Mouse (Mus musculus): ENCODE measurements around the gene Ier5l. TPM values are rescaled to one million over a fixed set of nuclear protein-coding genes. Genes with fewer than 3 reads are reported as not detected.

Gene Ier5l
- total RNA-seq, 2 experiments from 2014 or later: 4.8 to 7.4 TPM

DNA sequence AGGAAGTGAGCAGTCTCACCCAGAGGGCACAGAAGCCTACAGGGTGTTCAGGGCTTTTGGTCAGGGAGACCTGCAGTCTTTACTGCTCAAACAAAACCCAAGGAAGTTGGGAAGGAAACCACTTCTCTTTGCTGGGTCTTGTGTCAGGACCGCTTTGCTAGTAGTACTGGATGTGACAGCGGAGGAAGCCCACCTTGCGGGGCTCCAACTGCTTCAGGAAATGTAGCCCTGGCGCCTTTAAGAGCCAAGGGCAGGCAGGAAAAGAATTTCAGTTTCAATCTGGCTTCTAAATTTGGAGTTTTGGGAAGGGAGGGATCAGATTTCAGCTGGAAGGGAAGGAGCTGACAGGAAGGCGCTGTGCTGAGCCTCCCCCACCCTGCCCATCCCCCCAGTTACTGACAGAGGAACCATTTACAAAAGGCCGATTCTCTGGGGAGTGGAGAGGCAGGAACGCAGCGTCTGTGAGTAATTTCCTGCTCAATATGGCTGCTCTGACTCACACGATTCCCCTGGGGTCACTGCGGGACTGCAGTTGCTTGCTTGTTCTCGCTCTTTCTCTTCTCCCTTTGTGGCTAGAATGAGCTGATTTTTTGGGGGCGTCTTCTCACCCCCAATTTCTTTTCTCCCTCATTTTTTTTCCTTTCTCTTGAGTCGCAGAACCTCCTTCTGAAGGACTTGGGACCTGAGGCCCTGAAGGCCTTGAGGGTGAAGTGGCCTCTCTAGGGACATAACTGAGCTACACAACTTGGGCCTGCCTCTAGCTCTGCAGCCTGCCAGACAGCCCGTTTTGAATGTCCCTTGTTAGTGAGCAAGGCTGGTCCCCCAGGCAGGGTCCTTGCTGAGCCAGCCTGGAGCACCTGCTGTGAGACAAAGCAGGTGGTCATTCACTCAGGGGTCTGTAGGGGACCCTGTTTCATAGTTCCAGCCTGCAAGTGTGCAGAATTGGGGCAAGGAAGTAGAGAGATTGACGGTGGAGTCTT, 32.2 kb downstream of the Ier5l start:
- peak; percentile 76 for DNase-seq

DNA sequence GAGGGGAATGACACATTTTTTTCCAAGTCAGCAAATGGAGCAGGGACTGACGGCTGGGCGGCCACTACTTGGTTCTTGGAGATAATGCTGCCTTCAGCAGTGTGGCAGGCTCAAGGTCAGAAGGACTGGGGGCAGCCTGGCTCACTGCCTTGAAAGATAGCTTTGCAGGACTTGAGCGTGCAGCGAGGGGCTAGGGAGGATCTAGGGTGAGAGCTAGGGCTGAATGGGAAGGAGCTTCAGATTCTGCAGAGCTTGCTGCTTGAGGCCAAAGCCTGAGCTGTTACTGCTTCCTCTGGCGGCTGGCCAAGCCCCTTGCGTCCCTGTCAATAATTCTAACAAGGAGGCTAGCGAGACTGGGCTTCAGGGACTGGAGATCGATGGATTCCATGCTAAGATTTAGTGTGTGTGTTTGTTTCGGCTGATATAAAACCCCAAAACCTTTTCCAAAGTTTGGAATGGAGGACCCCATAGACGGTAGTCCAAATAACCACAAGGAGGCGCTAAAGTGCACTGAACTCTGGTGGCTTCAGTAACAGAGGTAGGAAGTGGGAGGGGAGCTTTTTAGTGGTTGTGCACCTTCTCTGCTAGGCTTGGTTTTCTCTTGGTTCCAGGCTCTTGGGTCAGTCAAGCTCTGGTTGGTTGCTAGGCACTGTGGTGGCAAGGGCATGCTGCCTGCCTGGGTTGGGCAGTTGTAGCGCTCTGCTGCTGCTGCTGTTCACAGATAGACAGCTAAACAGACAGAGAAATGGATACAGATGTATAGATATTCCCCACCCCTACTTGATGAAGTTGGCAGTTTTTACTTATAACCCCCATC, 33.1 kb downstream of the Ier5l start:
- DNase-seq: peak; percentile 72

- DNase-seq: no peak
Observed at GRCm38 (mm10) chr2:30440211-30440700, 33.8 kb downstream of the Ier5l start.

- DNase-seq: no peak
Observed at GRCm38 (mm10) chr2:30439631-30440030, 34.4 kb downstream of the Ier5l start.

GRCm38 (mm10) chr2:30437791-30438190, 36.2 kb downstream of the Ier5l start:
- DNase-seq: no peak

GRCm38 (mm10) chr2:30436809-30437208, 37.2 kb downstream of the Ier5l start:
- DNase-seq: no peak

GRCm38 (mm10) chr2:30436156-30436545, 37.9 kb downstream of the Ier5l start:
- DNase-seq: no peak

- peak; percentile 62 for DNase-seq
Observed at GRCm38 (mm10) chr2:30435326-30436155, 38.5 kb downstream of the Ier5l start.

DNA sequence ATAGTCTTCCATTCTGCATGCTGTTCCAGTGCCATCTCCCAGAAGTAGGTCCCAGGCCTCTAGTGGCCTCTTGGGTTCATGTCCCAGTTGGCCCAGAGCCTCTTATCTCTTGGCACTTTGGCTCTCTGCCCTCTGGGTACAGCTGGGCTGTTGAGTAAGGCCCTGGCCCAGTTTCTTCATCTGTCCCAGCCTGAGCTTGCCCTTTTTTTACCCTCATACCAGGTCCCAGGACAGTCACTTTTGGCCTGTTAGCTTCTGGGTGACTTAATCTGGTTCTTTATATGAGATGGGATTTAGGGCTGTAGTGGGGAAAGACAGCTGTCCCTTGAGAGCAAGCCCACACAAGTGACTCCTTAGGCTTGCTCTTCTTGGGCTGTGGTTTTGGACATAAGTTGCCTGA, 44.9 kb downstream of the Ier5l start:
- DNase-seq: peak; percentile 59

Other genes starting within 250 kb of the Ier5l start
- 10 to 100 TPM; 21.2 to 22.1 TPM for gene Lrrc8a, start 236.5 kb downstream of the Ier5l start, total RNA-seq (2021)
- under 1 TPM; 0.42 to 0.86 TPM for gene Gm28035, start 233.7 kb downstream of the Ier5l start, total RNA-seq (2021)
- 10 to 100 TPM; 11.3 to 12.4 TPM for gene Phyhd1, start 208.0 kb downstream of the Ier5l start, total RNA-seq (2021)
- not detected for gene Gm28038, start 193.2 kb downstream of the Ier5l start, total RNA-seq (2021)
- 10 to 100 TPM; 17.3 to 18.3 TPM for gene Dolk, start 187.9 kb downstream of the Ier5l start, total RNA-seq (2021)
- gene Nup188, start 187.8 kb downstream of the Ier5l start, total RNA-seq (2021): 10 to 100 TPM; 15.9 to 18.1 TPM
- gene Sh3glb2, start 114.9 kb downstream of the Ier5l start, total RNA-seq (2021): 10 to 100 TPM; 32.2 to 37.9 TPM
- gene Miga2, start 110.0 kb downstream of the Ier5l start, total RNA-seq (2021): 10 to 100 TPM; 19.4 to 31.1 TPM
- gene Dolpp1, start 82.0 kb downstream of the Ier5l start, total RNA-seq (2021): 10 to 100 TPM; 10.9 to 14.3 TPM
- gene Crat, start 58.4 kb downstream of the Ier5l start, total RNA-seq (2021): 100 to 1,000 TPM; 228 to 262 TPM
- gene Ptpa, start 58.2 kb downstream of the Ier5l start, total RNA-seq (2021): 100 to 1,000 TPM in 1 of 2 experiments, 10 to 100 TPM in 1; 95.1 to 101 TPM
- gene Cstad, start 120.8 kb upstream of the Ier5l start, total RNA-seq (2021): 1 to 10 TPM; 5.3 to 5.9 TPM

All from gastrocnemius, postnatal 10 days (tissue).